Mouse (Mus musculus) ES-E14 (cell line): Measurements from ENCODE around the gene Phka2.

Experiments used
- CHD2 ChIP-seq: IDR thresholded peaks from 2 replicates; pipeline ENCODE4 v1.6.1; 2014; ENCODE audit warnings: mild to moderate bottlenecking, low read depth, low read length, inconsistent platforms
- HCFC1 ChIP-seq: IDR thresholded peaks from 2 replicates; pipeline ENCODE4 v1.6.1; 2012; ENCODE audit warnings: low read length, inconsistent platforms, borderline replicate concordance; ENCODE audit not compliant: insufficient read depth
- MAFK ChIP-seq: IDR thresholded peaks from 2 replicates; pipeline ENCODE4 v1.6.1; 2014; ENCODE audit warnings: mild to moderate bottlenecking, low read depth, low read length, inconsistent platforms; ENCODE audit not compliant: insufficient read depth
- ZNF384 ChIP-seq: IDR thresholded peaks from 2 replicates; pipeline ENCODE4 v1.6.1; 2012; ENCODE audit warnings: low read depth, low read length, inconsistent platforms

GRCm38 (mm10) chrX:160610882-160611644 lies 109.1 kb downstream of the Phka2 start:
- TF ChIP-seq CHD2 (no peak), HCFC1 (no peak), ZNF384 (0 out of 2 replicates have a peak, but pooled peaks have one; percentile 52), MAFK (no peak)
